Mouse (Mus musculus): ENCODE measurements around the gene Acy3.
A peak's percentile ranks its signal among the peaks of the same experiment; 100 is the strongest.

DNA sequence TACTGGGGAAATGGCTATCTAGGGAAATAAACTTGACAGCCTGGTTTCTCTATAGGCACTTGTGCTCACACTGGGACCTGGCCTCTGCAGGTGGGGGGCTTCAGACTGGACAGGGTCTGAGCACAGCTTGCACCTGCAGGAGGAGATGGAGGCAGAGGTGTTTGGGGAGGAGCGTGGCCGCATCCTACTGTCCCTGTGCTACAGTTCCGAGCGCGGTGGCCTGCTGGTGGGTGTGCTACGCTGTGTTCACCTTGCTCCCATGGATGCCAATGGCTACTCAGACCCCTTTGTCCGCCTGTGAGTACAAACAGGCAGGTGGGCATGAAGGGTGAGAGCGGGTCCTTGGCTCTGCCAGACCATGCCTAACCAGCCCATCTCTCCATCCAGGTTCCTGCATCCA lies 19.6 kb downstream of the Acy3 start:
- TF ChIP-seq CEBPB (IDR thresholded peaks at IDR 0.05; ENCODE audit: insufficient read depth, poor library complexity, severe bottlenecking), result no peak
- no peak for TF ChIP-seq MYOD1 (IDR thresholded peaks at IDR 0.05; ENCODE audit: control insufficient read depth in 1 of 3, insufficient read length in 2 of 3, low read depth in 2 of 3)
- TF ChIP-seq E2F4 (IDR thresholded peaks at IDR 0.05; ENCODE audit: insufficient read depth), result no peak
- TF ChIP-seq USF1 (IDR thresholded peaks at IDR 0.05; ENCODE audit: low read depth), result no peak
- TF ChIP-seq POLR2AphosphoS2 (IDR thresholded peaks at IDR 0.05; ENCODE audit: insufficient read length, low read depth), result peak; percentile 51
- no peak for TF ChIP-seq POLR2A (IDR thresholded peaks at IDR 0.05; ENCODE audit: insufficient read length, low read depth)
- no peak for TF ChIP-seq MYOG (IDR thresholded peaks at IDR 0.05; ENCODE audit: control insufficient read depth in 1 of 3, insufficient read depth in 1 of 3, insufficient read length in 2 of 3, low read depth in 2 of 3)
- TF ChIP-seq SRF (IDR thresholded peaks at IDR 0.05; ENCODE audit: control insufficient read depth, insufficient read length, low read depth), result no peak
- TF ChIP-seq TCF12 (IDR thresholded peaks at IDR 0.05; ENCODE audit: insufficient read depth, poor library complexity, severe bottlenecking), result no peak
- TF ChIP-seq MAX (IDR thresholded peaks at IDR 0.05; ENCODE audit: low read depth), result no peak
- TF ChIP-seq REST (IDR thresholded peaks at IDR 0.05; ENCODE audit: insufficient read depth, insufficient read length), result no peak

All from myocyte (in vitro differentiated cells).